Mouse (Mus musculus): ENCODE results near the gene Slc6a17. TPM values are rescaled to one million over a fixed set of nuclear protein-coding genes. Genes with fewer than 3 reads are reported as not detected.

Gene Slc6a17
- 13.9 and 16.9 TPM in 2 replicates for polyA plus RNA-seq (2015; fragmentation: Nextera tagmentation; extraction: Ambion mirVana)

DNA sequence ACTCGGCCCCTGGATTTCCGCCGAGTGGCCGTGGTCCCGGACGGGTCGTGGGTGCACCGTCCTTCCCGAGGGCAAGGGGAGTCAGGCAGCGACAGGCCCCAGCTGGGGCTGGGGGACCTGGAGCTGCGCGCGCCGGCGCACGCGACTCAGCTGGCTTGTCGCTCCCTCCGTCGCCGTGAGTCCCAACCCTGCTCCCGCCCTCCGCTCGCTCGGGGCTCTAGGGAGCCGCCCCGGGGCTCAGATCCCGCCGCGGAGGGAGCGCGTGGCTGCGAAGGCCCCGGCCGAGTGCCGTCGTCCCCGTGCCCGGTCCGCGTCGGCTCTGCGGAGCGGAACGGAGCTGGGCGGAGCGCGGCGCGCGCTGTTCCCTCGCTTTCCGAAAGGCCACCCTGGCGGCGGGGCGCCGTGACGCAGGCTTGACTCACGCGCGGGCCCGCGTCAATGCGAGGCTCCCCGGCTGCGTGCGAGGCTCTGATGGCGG is at the start of gene Slc6a17:
Gene Slc6a17 (minus strand): TSS at position 388 of the 478 bp plus-strand sequence.
- peak; percentile 87 for ATAC-seq (ENCODE audit: low FRiP score)
- H3K9ac ChIP-seq (replicated peaks), result peak within 1 kb of the TSS; percentile 65
- peak within 1 kb of the TSS; percentile 73 for H3K27ac ChIP-seq (replicated peaks)
- H3K9me3 ChIP-seq (replicated peaks), result no peaks in the 10 kb centered on the region
- peaks cover 30% of the 10 kb centered on the region for H3K4me1 ChIP-seq
- H3K4me3 ChIP-seq (replicated peaks), result peak within 1 kb of the TSS; percentile 67
- under 1% methylated on average over 68 of the region's 68 CpGs for WGBS
- H3K4me2 ChIP-seq, result peak within 1 kb of the TSS; percentile 90
- H3K36me3 ChIP-seq, result no peaks in the 10 kb centered on the region
- H3K27me3 ChIP-seq (replicated peaks), result peaks cover 30% of the 10 kb centered on the region

- H3K4me3 ChIP-seq (replicated peaks), result no peak overlapping the region
- ATAC-seq (ENCODE audit: low FRiP score), result no peak
- H3K4me2 ChIP-seq, result no peak overlapping the region
- H3K9me3 ChIP-seq (replicated peaks), result no peaks in the 10 kb centered on the region
- no peaks in the 10 kb centered on the region for H3K36me3 ChIP-seq
- whole genome bisulfite sequencing, result 46% methylated on average over 3 of the region's 3 CpGs
- H3K9ac ChIP-seq (replicated peaks), result no peak overlapping the region
- peaks cover 10% of the 10 kb centered on the region; the same call in 1 of the 2 replicates for H3K27me3 ChIP-seq (replicated peaks)
- no peak overlapping the region for H3K27ac ChIP-seq (replicated peaks)
- H3K4me1 ChIP-seq, result 0 out of 2 replicates have a peak, but pooled peaks cover 3% of the 10 kb centered on the region
Measured at GRCm38 (mm10) chr3:107565331-107565730, 47.5 kb upstream of the Slc6a17 start.

DNA sequence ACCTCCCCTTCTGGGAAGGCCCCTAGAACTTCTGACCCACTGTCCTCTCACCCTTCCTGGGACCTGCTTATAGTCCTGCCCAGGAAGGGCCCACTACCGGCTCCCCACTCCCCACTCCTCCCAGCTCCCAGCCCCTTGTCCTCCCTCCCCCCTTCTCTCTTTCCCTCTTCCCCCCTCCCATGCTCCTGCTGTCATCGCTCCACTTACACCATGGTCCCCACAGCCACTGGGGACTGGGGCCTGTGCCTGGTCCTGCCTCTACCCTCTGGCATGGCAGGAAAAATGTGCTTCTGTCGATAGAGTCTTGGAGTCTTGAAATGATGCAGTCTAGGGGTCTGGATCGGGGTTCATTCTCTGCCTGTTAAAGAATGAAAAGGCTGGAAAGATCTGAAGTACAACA is 46.1 kb upstream of the Slc6a17 start:
- no peak for ATAC-seq (ENCODE audit: low FRiP score)
- WGBS, result 40% methylated on average over 4 of the region's 4 CpGs

GRCm38 (mm10) chr3:107562591-107562990 is 44.8 kb upstream of the Slc6a17 start:
- no peak for ATAC-seq (ENCODE audit: low FRiP score)
- H3K27me3 ChIP-seq (replicated peaks), result peaks cover 19% of the 10 kb centered on the region
- H3K36me3 ChIP-seq, result no peaks in the 10 kb centered on the region
- H3K4me3 ChIP-seq (replicated peaks), result no peak overlapping the region
- 62% methylated on average over 4 of the region's 4 CpGs for WGBS
- H3K4me2 ChIP-seq, result no peak overlapping the region
- H3K9ac ChIP-seq (replicated peaks), result no peak overlapping the region
- H3K4me1 ChIP-seq, result 0 out of 2 replicates have a peak, but pooled peaks cover 3% of the 10 kb centered on the region
- no peak overlapping the region for H3K27ac ChIP-seq (replicated peaks)
- no peaks in the 10 kb centered on the region for H3K9me3 ChIP-seq (replicated peaks)

More for the DNA sequence above, 46.1 kb upstream of the Slc6a17 start:
- no peak overlapping the region for H3K4me2 ChIP-seq
- H3K27me3 ChIP-seq (replicated peaks), result peaks cover 14% of the 10 kb centered on the region; the same call in 1 of the 2 replicates
- 0 out of 2 replicates have a peak, but pooled peaks cover 3% of the 10 kb centered on the region for H3K4me1 ChIP-seq
- no peak overlapping the region for H3K4me3 ChIP-seq (replicated peaks)
- no peak overlapping the region for H3K9ac ChIP-seq (replicated peaks)
- H3K36me3 ChIP-seq, result no peaks in the 10 kb centered on the region
- H3K9me3 ChIP-seq (replicated peaks), result no peaks in the 10 kb centered on the region
- H3K27ac ChIP-seq (replicated peaks), result no peak overlapping the region

- Histone ChIP-seq H3K27ac (replicated peaks) (no peak overlapping the region), H3K36me3 (no peaks in the 10 kb centered on the region), H3K4me1 (0 out of 2 replicates have a peak, but pooled peaks cover 3% of the 10 kb centered on the region), H3K4me2 (no peak overlapping the region), H3K9me3 (replicated peaks) (no peaks in the 10 kb centered on the region), H3K9ac (replicated peaks) (no peak overlapping the region), H3K27me3 (replicated peaks) (peaks cover 24% of the 10 kb centered on the region), H3K4me3 (replicated peaks) (no peak overlapping the region)
- ATAC-seq (ENCODE audit: low FRiP score), result no peak
- WGBS, result 51% methylated on average over 2 of the region's 2 CpGs
Measured at GRCm38 (mm10) chr3:107562104-107562503, 44.3 kb upstream of the Slc6a17 start.

DNA sequence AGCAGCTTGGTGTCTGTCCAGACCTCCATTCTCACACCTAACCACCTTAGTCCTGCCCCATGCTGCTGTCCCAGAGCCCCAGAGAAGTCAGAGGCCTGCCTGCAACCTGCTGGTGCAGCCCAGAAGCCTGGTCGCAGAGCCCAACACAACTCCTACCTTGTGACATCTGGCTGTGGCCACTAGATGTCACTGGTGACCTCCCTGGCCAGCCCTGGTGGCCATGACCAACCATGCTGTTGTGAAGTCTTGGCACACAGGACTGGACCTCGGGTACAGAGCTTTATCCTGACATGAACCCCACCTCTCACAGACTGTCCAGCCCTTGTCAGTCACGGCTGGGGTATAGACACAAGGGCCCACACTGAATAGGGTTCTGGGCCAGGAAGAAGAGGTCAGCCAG is 41.4 kb upstream of the Slc6a17 start:
- H3K4me3 ChIP-seq (replicated peaks), result no peak overlapping the region
- peaks cover 33% of the 10 kb centered on the region for H3K27me3 ChIP-seq (replicated peaks)
- H3K36me3 ChIP-seq, result no peaks in the 10 kb centered on the region
- ATAC-seq (ENCODE audit: low FRiP score), result peak; percentile 53
- no peaks in the 10 kb centered on the region for H3K9me3 ChIP-seq (replicated peaks)
- no peak overlapping the region for H3K27ac ChIP-seq (replicated peaks)
- H3K4me1 ChIP-seq, result 0 out of 2 replicates have a peak, but pooled peaks cover 6% of the 10 kb centered on the region
- WGBS, result 11% methylated on average over 3 of the region's 3 CpGs
- H3K4me2 ChIP-seq, result no peak overlapping the region
- no peak overlapping the region for H3K9ac ChIP-seq (replicated peaks)

DNA sequence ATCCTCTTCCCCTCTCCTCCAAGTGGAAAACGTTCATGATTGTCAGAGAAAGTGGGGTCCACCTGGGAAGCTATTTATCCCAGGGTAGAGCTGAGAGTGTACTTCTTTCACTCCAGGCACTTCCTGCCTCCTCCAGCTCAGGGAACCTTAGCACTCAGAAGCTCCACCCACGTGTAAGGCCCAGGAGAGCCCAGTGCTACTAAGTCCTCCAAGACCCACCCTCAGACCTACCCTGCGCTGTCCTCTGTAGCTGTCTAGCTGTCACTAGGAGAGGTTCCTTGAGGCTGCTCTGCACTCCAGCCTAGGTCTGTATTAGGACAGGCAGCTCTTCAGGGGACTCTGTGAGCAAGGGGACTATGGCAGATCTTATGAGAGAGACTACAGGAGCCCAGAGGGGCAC is 40.9 kb upstream of the Slc6a17 start:
- Histone ChIP-seq H3K27me3 (replicated peaks) (peaks cover 33% of the 10 kb centered on the region), H3K27ac (replicated peaks) (no peak overlapping the region), H3K9ac (replicated peaks) (no peak overlapping the region), H3K4me3 (replicated peaks) (no peak overlapping the region), H3K9me3 (replicated peaks) (no peaks in the 10 kb centered on the region), H3K36me3 (no peaks in the 10 kb centered on the region), H3K4me2 (no peak overlapping the region), H3K4me1 (0 out of 2 replicates have a peak, but pooled peaks cover 6% of the 10 kb centered on the region)
- peak; percentile 24; the same call in 1 of the 2 replicates for ATAC-seq (ENCODE audit: low FRiP score)
- WGBS, result 37% methylated on average over 3 of the region's 3 CpGs

DNA sequence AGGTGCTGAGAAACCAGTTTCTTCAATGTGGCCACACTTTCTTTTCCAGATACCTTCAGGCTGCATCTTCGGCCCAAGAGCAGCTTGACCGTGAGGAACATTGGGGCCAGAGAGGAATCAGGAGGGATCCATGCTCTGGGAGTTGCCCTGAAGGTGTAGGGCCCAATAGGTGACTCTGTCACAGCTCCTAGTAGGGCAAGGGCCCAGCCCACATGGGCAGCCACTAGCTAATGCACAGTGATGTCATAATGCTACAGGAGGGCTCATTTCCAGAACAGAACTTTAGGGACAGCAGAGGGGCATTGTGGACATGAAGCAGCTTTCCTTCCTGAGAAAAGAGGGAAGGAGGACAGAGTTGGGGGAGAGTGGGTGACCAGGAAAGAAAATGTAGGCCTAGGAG is 37.0 kb upstream of the Slc6a17 start, which contains the start of gene Ubl4b:
Gene Ubl4b (minus strand): TSS at position 232 of the 400 bp plus-strand sequence.
- Histone ChIP-seq H3K4me2 (no peak within 1 kb of the TSS), H3K27me3 (replicated peaks) (peaks cover 24% of the 10 kb centered on the region), H3K4me3 (replicated peaks) (no peak within 1 kb of the TSS), H3K27ac (replicated peaks) (no peak within 1 kb of the TSS), H3K9ac (replicated peaks) (no peak within 1 kb of the TSS), H3K36me3 (no peaks in the 10 kb centered on the region), H3K4me1 (peaks cover 16% of the 10 kb centered on the region), H3K9me3 (replicated peaks) (no peaks in the 10 kb centered on the region)
- 94% methylated on average over 2 of the region's 2 CpGs for WGBS
- no peak for ATAC-seq (ENCODE audit: low FRiP score)

DNA sequence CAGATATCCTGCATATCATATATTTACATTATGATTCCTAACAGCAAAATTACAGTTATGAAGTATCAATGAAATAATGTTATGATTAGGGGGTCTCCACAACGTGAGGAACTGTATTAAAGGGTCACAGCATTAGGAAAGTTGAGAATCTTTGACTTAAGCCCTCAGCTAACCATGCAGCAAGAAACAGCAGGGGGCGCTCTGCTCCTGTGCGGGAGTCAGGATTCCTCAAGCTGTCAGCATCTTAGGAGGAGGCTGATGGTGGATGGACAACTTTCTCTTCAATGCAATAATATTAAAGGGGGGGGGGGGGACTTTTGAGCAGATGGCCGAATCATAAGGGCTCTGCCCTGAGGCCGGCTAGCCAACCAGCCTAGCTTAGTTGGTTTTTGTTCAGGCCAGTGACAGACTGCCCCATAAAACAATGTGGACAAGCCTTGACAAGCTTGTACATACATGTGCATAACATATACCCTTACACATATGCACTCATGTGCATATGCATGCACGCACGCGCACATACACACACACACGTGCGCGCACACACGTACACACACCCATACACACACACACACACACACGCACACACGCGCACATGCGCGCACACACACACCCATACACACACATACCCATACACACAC is 32.7 kb upstream of the Slc6a17 start:
- H3K36me3 ChIP-seq, result no peaks in the 10 kb centered on the region
- no peak overlapping the region for H3K9ac ChIP-seq (replicated peaks)
- peaks cover 37% of the 10 kb centered on the region for H3K4me1 ChIP-seq
- H3K27me3 ChIP-seq (replicated peaks), result peaks cover 11% of the 10 kb centered on the region
- no peaks in the 10 kb centered on the region for H3K9me3 ChIP-seq (replicated peaks)
- no peak for ATAC-seq (ENCODE audit: low FRiP score)
- WGBS, result 72% methylated on average over 17 of the region's 17 CpGs
- no peak overlapping the region for H3K4me3 ChIP-seq (replicated peaks)
- H3K4me2 ChIP-seq, result no peak overlapping the region
- no peak overlapping the region for H3K27ac ChIP-seq (replicated peaks)

DNA sequence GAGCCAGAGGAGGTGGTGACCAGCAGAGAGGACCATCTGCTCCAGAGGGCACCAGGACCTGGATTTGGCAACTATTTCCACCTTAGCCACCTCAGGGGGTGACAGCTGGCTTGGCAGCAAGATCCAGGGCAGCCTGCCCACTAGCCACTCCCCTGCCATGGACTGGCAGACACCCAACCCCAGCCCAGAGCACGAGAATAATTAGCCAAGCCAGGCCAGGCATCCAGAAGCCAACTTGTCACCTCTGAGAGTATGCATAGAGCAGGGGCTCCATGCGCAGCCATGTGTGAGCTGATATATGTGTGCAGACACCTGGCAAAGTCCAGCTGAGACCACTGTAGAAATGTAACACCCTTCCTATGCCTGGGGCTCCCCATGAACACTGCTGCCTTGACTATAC is 29.1 kb upstream of the Slc6a17 start:
- Histone ChIP-seq H3K4me1 (peaks cover 27% of the 10 kb centered on the region), H3K4me2 (no peak overlapping the region), H3K4me3 (replicated peaks) (no peak overlapping the region), H3K36me3 (no peaks in the 10 kb centered on the region), H3K27ac (replicated peaks) (no peak overlapping the region), H3K9me3 (replicated peaks) (no peaks in the 10 kb centered on the region), H3K9ac (replicated peaks) (no peak overlapping the region), H3K27me3 (replicated peaks) (no peaks in the 10 kb centered on the region)
- WGBS, result 31% methylated on average over 2 of the region's 2 CpGs
- ATAC-seq (ENCODE audit: low FRiP score), result peak; percentile 15; the same call in 1 of the 2 replicates

GRCm38 (mm10) chr3:107545716-107546412 is 28.0 kb upstream of the Slc6a17 start:
- WGBS, result 18% methylated on average over 10 of the region's 10 CpGs
- no peak overlapping the region for H3K4me2 ChIP-seq
- H3K4me1 ChIP-seq, result peaks cover 27% of the 10 kb centered on the region
- H3K9me3 ChIP-seq (replicated peaks), result no peaks in the 10 kb centered on the region
- no peak overlapping the region for H3K9ac ChIP-seq (replicated peaks)
- peak overlapping the region; percentile 51; the same call in 1 of the 2 replicates for H3K27ac ChIP-seq (replicated peaks)
- H3K27me3 ChIP-seq (replicated peaks), result no peaks in the 10 kb centered on the region
- peak; percentile 80 for ATAC-seq (ENCODE audit: low FRiP score)
- no peak overlapping the region for H3K4me3 ChIP-seq (replicated peaks)
- H3K36me3 ChIP-seq, result no peaks in the 10 kb centered on the region
